ENCODE assay signal across 20 mouse cellular contexts in genomic region chr5:118718070-118718469, GRCm38 (mm10).
"Had no signal": no experiment of that assay in that cellular context is flagged by ENCODE, and none has a peak within 500 bp of the region (broad histone marks: within the 10 kb centered on the region; RNA-seq: fewer than 3 reads in every experiment).

No protein-coding gene starts in this region.

- DNase-seq: gastrocnemius, postnatal 10 days; gastrocnemius, postnatal 25 days; heart, adult 18-20 months; heart, postnatal 10 days; heart, postnatal 4 days; kidney, adult 18-20 months; kidney, adult 8-10 months; kidney, postnatal 10 days; kidney, postnatal 25 days; kidney, postnatal 4 days had no signal

- H3K27ac ChIP-seq: heart, embryonic 10.5 days; hindbrain, embryonic 10.5 days; hindbrain, embryonic 12.5 days; hindbrain, embryonic 14.5 days; intestine, embryonic 15.5 days; layer of hippocampus, adult 2 months; left cerebral cortex, adult 2 months; limb, embryonic 13.5 days; limb, embryonic 15.5 days had no signal

- H3K36me3 ChIP-seq: intestine, embryonic 15.5 days had no signal

- H3K4me3 ChIP-seq: heart, embryonic 10.5 days; heart, embryonic 12.5 days; hindbrain, embryonic 10.5 days; hindbrain, embryonic 12.5 days; intestine, embryonic 15.5 days; layer of hippocampus, adult 2 months; left cerebral cortex, adult 2 months; limb, embryonic 13.5 days; limb, embryonic 15.5 days had no signal

- H3K27me3 ChIP-seq: heart, embryonic 12.5 days; hindbrain, embryonic 12.5 days; intestine, embryonic 15.5 days; limb, embryonic 13.5 days; limb, embryonic 15.5 days had no signal

- H3K9me3 ChIP-seq: heart, embryonic 10.5 days; heart, embryonic 12.5 days; hindbrain, embryonic 10.5 days; hindbrain, embryonic 12.5 days; intestine, embryonic 15.5 days; limb, embryonic 13.5 days; limb, embryonic 15.5 days had no signal

- H3K4me1 ChIP-seq: intestine, embryonic 15.5 days had no signal
